Mouse (Mus musculus): Measurements from ENCODE around the gene Tfpt.

DNA sequence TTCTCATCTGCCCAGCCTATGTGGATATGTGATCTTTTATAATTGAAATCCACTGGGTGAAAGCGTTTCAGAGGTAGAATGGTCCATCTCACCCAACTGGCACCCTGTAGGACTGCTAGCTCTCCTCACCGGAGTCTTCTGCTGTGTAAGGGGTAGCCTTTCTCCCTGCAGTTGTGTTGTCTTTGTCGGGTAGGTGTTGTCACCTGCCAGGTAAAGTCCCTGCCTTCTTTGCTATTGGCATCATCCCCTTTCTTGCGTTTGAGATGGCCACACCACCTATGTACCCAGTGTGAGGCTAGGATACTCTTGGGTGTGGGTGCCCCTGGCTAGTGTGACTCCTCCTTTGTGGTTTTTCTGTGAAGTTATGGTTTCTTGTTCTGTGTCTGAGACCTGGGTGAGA is 16.9 kb upstream of the Tfpt start:
- no peak for TF ChIP-seq CTCF (IDR thresholded peaks at IDR 0.05; ENCODE audit: low read depth)
- no peak for TF ChIP-seq EP300 (IDR thresholded peaks at IDR 0.05; ENCODE audit: low read depth)

Measured in liver, postnatal 0 days (tissue).